Mouse (Mus musculus) heart, embryonic 12.5 days (tissue): ENCODE measurements at regions not wholly inside any gene's neighbourhood (a gene's known extent, or its start where the extent isn't known, plus 50 kb on each side); places are given as distances from the start of the nearest gene placed in this dataset.

Source experiments
- ATAC-seq: fragments of 200-750 bp; cut with Nextera tagmentation; 2 replicates; pipeline ENCODE4 v1.8.0; 2017; ENCODE audit warnings: moderate TSS enrichment, moderate library complexity; ENCODE audit not compliant: insufficient number of reproducible peaks, low FRiP score
- H3K27ac ChIP-seq: fragments of 300-500 bp; sonication (generic); 2 replicates; pipeline ENCODE4 v1.5.1; 2016; ENCODE audit warnings: mild to moderate bottlenecking, moderate library complexity; ENCODE audit not compliant: poor library complexity, severe bottlenecking
- H3K27me3 ChIP-seq: fragments of 300-500 bp; sonication (generic); replicated peaks from 2 replicates; pipeline ENCODE4 v1.6.1; 2016; ENCODE audit warnings: mild to moderate bottlenecking, moderate library complexity
- H3K36me3 ChIP-seq: fragments of 300-500 bp; sonication (generic); 2 replicates; pipeline ENCODE4 v1.6.1; 2016; ENCODE audit warnings: mild to moderate bottlenecking, moderate library complexity
- H3K4me1 ChIP-seq: fragments of 300-500 bp; sonication (generic); replicated peaks from 2 replicates; pipeline ENCODE4 v1.6.1; 2016; ENCODE audit warnings: mild to moderate bottlenecking
- H3K4me2 ChIP-seq: fragments of 300-500 bp; sonication (generic); 2 replicates; pipeline ENCODE4 v1.6.1; 2016; ENCODE audit warnings: mild to moderate bottlenecking, moderate library complexity
- H3K4me3 ChIP-seq: fragments of 300-500 bp; sonication (generic); 2 replicates; pipeline ENCODE4 v1.5.1; 2016; ENCODE audit warnings: mild to moderate bottlenecking
- H3K9ac ChIP-seq: fragments of 300-500 bp; sonication (generic); 2 replicates; pipeline ENCODE4 v1.6.1; 2016; ENCODE audit warnings: mild to moderate bottlenecking, moderate library complexity
- H3K9me3 ChIP-seq: fragments of 300-500 bp; sonication (generic); replicated peaks from 2 replicates; pipeline ENCODE4 v1.6.1; 2016; ENCODE audit warnings: mild to moderate bottlenecking, moderate library complexity
- WGBS: fragments of 180-500 bp; shearing (Covaris S2); methylation state at CpG from one replicate; pipeline ENCODE4 v1.1.7; 2016; 5-methylcytosine and 5-hydroxymethylcytosine counted together

GRCm38 (mm10) chr15:87239057-87239456 is 305.0 kb upstream of the Fam19a5 start:
- no peaks in the 10 kb centered on the region for H3K27me3 ChIP-seq
- no peak overlapping the region for H3K4me3 ChIP-seq
- H3K4me2 ChIP-seq = no peak overlapping the region
- ATAC-seq = no peak
- no peak overlapping the region for H3K27ac ChIP-seq
- H3K9me3 ChIP-seq = no peaks in the 10 kb centered on the region
- H3K4me1 ChIP-seq = peaks cover 9% of the 10 kb centered on the region; the same call in 1 of the 2 replicates
- H3K36me3 ChIP-seq = no peaks in the 10 kb centered on the region
- WGBS = 87% methylated on average over 11 of the region's 11 CpGs
- no peak overlapping the region for H3K9ac ChIP-seq

- Histone ChIP-seq H3K27ac (no peak overlapping the region), H3K4me3 (no peak overlapping the region), H3K4me1 (no peaks in the 10 kb centered on the region), H3K36me3 (no peaks in the 10 kb centered on the region), H3K4me2 (no peak overlapping the region), H3K9ac (no peak overlapping the region), H3K27me3 (no peaks in the 10 kb centered on the region), H3K9me3 (no peaks in the 10 kb centered on the region)
- 79% methylated on average over 6 of the region's 6 CpGs for WGBS
- no peak for ATAC-seq
These were observed 282.6 kb upstream of the Fam19a5 start for GRCm38 (mm10) chr15:87261497-87261896.

- ATAC-seq = no peak
- no peaks in the 10 kb centered on the region for H3K27me3 ChIP-seq
These were observed 279.2 kb upstream of the Fam19a5 start for GRCm38 (mm10) chr15:87264906-87265305.

GRCm38 (mm10) chr15:87290987-87291529 is 253.0 kb upstream of the Fam19a5 start:
- WGBS = 68% methylated on average over 7 of the region's 7 CpGs
- no peaks in the 10 kb centered on the region for H3K4me1 ChIP-seq
- no peaks in the 10 kb centered on the region for H3K27me3 ChIP-seq
- no peak overlapping the region for H3K4me3 ChIP-seq
- H3K36me3 ChIP-seq = no peaks in the 10 kb centered on the region
- H3K4me2 ChIP-seq = no peak overlapping the region
- no peak overlapping the region for H3K9ac ChIP-seq
- no peak for ATAC-seq
- peaks cover 9% of the 10 kb centered on the region; the same call in 1 of the 2 replicates for H3K9me3 ChIP-seq
- H3K27ac ChIP-seq = no peak overlapping the region

More at GRCm38 (mm10) chr15:87264906-87265305, 279.2 kb upstream of the Fam19a5 start:
- H3K4me3 ChIP-seq = no peak overlapping the region
- no peaks in the 10 kb centered on the region for H3K9me3 ChIP-seq
- H3K4me2 ChIP-seq = no peak overlapping the region
- no peak overlapping the region for H3K9ac ChIP-seq
- no peak overlapping the region for H3K27ac ChIP-seq
- H3K4me1 ChIP-seq = no peaks in the 10 kb centered on the region
- H3K36me3 ChIP-seq = no peaks in the 10 kb centered on the region

- no peak overlapping the region for H3K4me3 ChIP-seq
- no peaks in the 10 kb centered on the region for H3K4me1 ChIP-seq
- no peak for ATAC-seq
- H3K9ac ChIP-seq = no peak overlapping the region
- H3K36me3 ChIP-seq = no peaks in the 10 kb centered on the region
- H3K27ac ChIP-seq = no peak overlapping the region
- H3K27me3 ChIP-seq = no peaks in the 10 kb centered on the region
- H3K4me2 ChIP-seq = no peak overlapping the region
- H3K9me3 ChIP-seq = 0 out of 2 replicates have a peak, but pooled peaks cover 3% of the 10 kb centered on the region
These were observed 224.2 kb upstream of the Fam19a5 start for GRCm38 (mm10) chr15:87319896-87320295.

- ATAC-seq = no peak
- no peaks in the 10 kb centered on the region for H3K36me3 ChIP-seq
- WGBS = 74% methylated on average over 12 of the region's 12 CpGs
- no peak overlapping the region for H3K4me2 ChIP-seq
- H3K4me1 ChIP-seq = no peaks in the 10 kb centered on the region
- no peaks in the 10 kb centered on the region for H3K27me3 ChIP-seq
- no peak overlapping the region for H3K27ac ChIP-seq
- H3K9ac ChIP-seq = no peak overlapping the region
- 0 out of 2 replicates have a peak, but pooled peaks cover 3% of the 10 kb centered on the region for H3K9me3 ChIP-seq
- no peak overlapping the region for H3K4me3 ChIP-seq
These were observed 222.8 kb upstream of the Fam19a5 start for GRCm38 (mm10) chr15:87321067-87321985.

GRCm38 (mm10) chr15:87325389-87325788 is 218.7 kb upstream of the Fam19a5 start:
- H3K36me3 ChIP-seq = no peaks in the 10 kb centered on the region
- H3K9me3 ChIP-seq = no peaks in the 10 kb centered on the region
- WGBS = 75% methylated on average over 5 of the region's 5 CpGs
- H3K4me3 ChIP-seq = no peak overlapping the region
- no peak for ATAC-seq
- H3K4me2 ChIP-seq = no peak overlapping the region
- H3K9ac ChIP-seq = no peak overlapping the region
- H3K4me1 ChIP-seq = no peaks in the 10 kb centered on the region
- H3K27ac ChIP-seq = no peak overlapping the region
- 0 out of 2 replicates have a peak, but pooled peaks cover 3% of the 10 kb centered on the region for H3K27me3 ChIP-seq

GRCm38 (mm10) chr15:87326281-87326680 is 217.8 kb upstream of the Fam19a5 start:
- 81% methylated on average over 6 of the region's 6 CpGs for WGBS
- ATAC-seq = no peak
- Histone ChIP-seq H3K9ac (no peak overlapping the region), H3K27ac (no peak overlapping the region), H3K4me2 (no peak overlapping the region), H3K27me3 (0 out of 2 replicates have a peak, but pooled peaks cover 3% of the 10 kb centered on the region), H3K9me3 (no peaks in the 10 kb centered on the region), H3K36me3 (no peaks in the 10 kb centered on the region), H3K4me3 (no peak overlapping the region), H3K4me1 (no peaks in the 10 kb centered on the region)

GRCm38 (mm10) chr15:87332441-87332840 is 211.7 kb upstream of the Fam19a5 start:
- 75% methylated on average over 3 of the region's 3 CpGs for WGBS
- Histone ChIP-seq H3K4me3 (no peak overlapping the region), H3K9ac (no peak overlapping the region), H3K36me3 (no peaks in the 10 kb centered on the region), H3K27ac (no peak overlapping the region), H3K4me1 (no peaks in the 10 kb centered on the region), H3K4me2 (no peak overlapping the region), H3K9me3 (no peaks in the 10 kb centered on the region), H3K27me3 (0 out of 2 replicates have a peak, but pooled peaks cover 3% of the 10 kb centered on the region)
- ATAC-seq = no peak

GRCm38 (mm10) chr15:87333527-87333926 is 210.6 kb upstream of the Fam19a5 start:
- no peak overlapping the region for H3K4me2 ChIP-seq
- no peaks in the 10 kb centered on the region for H3K4me1 ChIP-seq
- H3K27me3 ChIP-seq = 0 out of 2 replicates have a peak, but pooled peaks cover 3% of the 10 kb centered on the region
- no peak overlapping the region for H3K27ac ChIP-seq
- ATAC-seq = no peak
- H3K36me3 ChIP-seq = no peaks in the 10 kb centered on the region
- 72% methylated on average over 4 of the region's 4 CpGs for WGBS
- no peak overlapping the region for H3K9ac ChIP-seq
- no peaks in the 10 kb centered on the region for H3K9me3 ChIP-seq
- H3K4me3 ChIP-seq = no peak overlapping the region

GRCm38 (mm10) chr15:87334430-87334829 is 209.7 kb upstream of the Fam19a5 start:
- Histone ChIP-seq H3K9ac (no peak overlapping the region), H3K9me3 (no peaks in the 10 kb centered on the region), H3K27me3 (no peaks in the 10 kb centered on the region), H3K36me3 (no peaks in the 10 kb centered on the region), H3K27ac (no peak overlapping the region), H3K4me1 (no peaks in the 10 kb centered on the region), H3K4me3 (no peak overlapping the region), H3K4me2 (no peak overlapping the region)
- WGBS = 61% methylated on average over 4 of the region's 4 CpGs
- ATAC-seq = no peak
